Mouse (Mus musculus): ENCODE measurements around the gene Polk. TPM values are rescaled to one million over a fixed set of nuclear protein-coding genes. Genes with fewer than 3 reads are reported as not detected.

The Polk gene
- polyA plus RNA-seq, 1 experiment from 2014 or later, result 12.3 TPM

- Histone ChIP-seq H3K4me3 (no peak overlapping the region), H3K9ac (no peak overlapping the region), H3K4me1 (no peaks in the 10 kb centered on the region), H3K4me2 (replicated peaks) (no peak overlapping the region), H3K36me3 (0 out of 2 replicates have a peak, but pooled peaks cover 6% of the 10 kb centered on the region), H3K27ac (no peak overlapping the region), H3K27me3 (no peaks in the 10 kb centered on the region), H3K9me3 (no peaks in the 10 kb centered on the region)
- ATAC-seq (ENCODE audit: insufficient number of reproducible peaks, insufficient read depth, low FRiP score, low TSS enrichment), result no peak
- WGBS, result 82% methylated on average over 2 of the region's 2 CpGs
Observed at GRCm38 (mm10) chr13:96499891-96500290, 42.5 kb downstream of the Polk start.

GRCm38 (mm10) chr13:96496630-96497029, 45.7 kb downstream of the Polk start:
- no peak for ATAC-seq (ENCODE audit: insufficient number of reproducible peaks, insufficient read depth, low FRiP score, low TSS enrichment)
- Histone ChIP-seq H3K27me3 (no peaks in the 10 kb centered on the region), H3K9me3 (no peaks in the 10 kb centered on the region), H3K9ac (no peak overlapping the region), H3K4me3 (no peak overlapping the region), H3K4me2 (replicated peaks) (no peak overlapping the region), H3K36me3 (0 out of 2 replicates have a peak, but pooled peaks cover 6% of the 10 kb centered on the region), H3K27ac (no peak overlapping the region), H3K4me1 (no peaks in the 10 kb centered on the region)
- WGBS, result 87% methylated on average over 8 of the region's 8 CpGs

- Histone ChIP-seq H3K4me2 (replicated peaks) (no peak within 1 kb of the TSS), H3K9me3 (no peaks in the 10 kb centered on the region), H3K36me3 (peaks cover 17% of the 10 kb centered on the region), H3K27ac (no peak within 1 kb of the TSS), H3K9ac (no peak within 1 kb of the TSS), H3K4me3 (no peak within 1 kb of the TSS), H3K4me1 (no peaks in the 10 kb centered on the region), H3K27me3 (no peaks in the 10 kb centered on the region)
- ATAC-seq (ENCODE audit: insufficient number of reproducible peaks, insufficient read depth, low FRiP score, low TSS enrichment), result no peak
- 90% methylated on average over 3 of the region's 3 CpGs for WGBS
Observed at GRCm38 (mm10) chr13:96490433-96490832, 51.9 kb downstream of the Polk start, which contains the start of gene Gm17622. Gm17622 (plus strand) TSS chr13:96490733.

- H3K27ac ChIP-seq, result no peak overlapping the region
- ATAC-seq (ENCODE audit: insufficient number of reproducible peaks, insufficient read depth, low FRiP score, low TSS enrichment), result no peak
- peaks cover 31% of the 10 kb centered on the region for H3K36me3 ChIP-seq
- no peaks in the 10 kb centered on the region for H3K4me1 ChIP-seq
- H3K27me3 ChIP-seq, result no peaks in the 10 kb centered on the region
- 92% methylated on average over 6 of the region's 6 CpGs for WGBS
- H3K4me3 ChIP-seq, result no peak overlapping the region
- H3K9me3 ChIP-seq, result no peaks in the 10 kb centered on the region
- no peak overlapping the region for H3K4me2 ChIP-seq (replicated peaks)
- H3K9ac ChIP-seq, result no peak overlapping the region
Observed at GRCm38 (mm10) chr13:96487968-96488367, 54.4 kb downstream of the Polk start.

GRCm38 (mm10) chr13:96487230-96487629, 55.1 kb downstream of the Polk start:
- Histone ChIP-seq H3K9me3 (no peaks in the 10 kb centered on the region), H3K4me3 (no peak overlapping the region), H3K36me3 (peaks cover 31% of the 10 kb centered on the region), H3K4me2 (replicated peaks) (no peak overlapping the region), H3K4me1 (no peaks in the 10 kb centered on the region), H3K9ac (no peak overlapping the region), H3K27me3 (no peaks in the 10 kb centered on the region), H3K27ac (no peak overlapping the region)
- ATAC-seq (ENCODE audit: insufficient number of reproducible peaks, insufficient read depth, low FRiP score, low TSS enrichment), result no peak
- 91% methylated on average over 6 of the region's 6 CpGs for WGBS

- H3K9ac ChIP-seq, result no peak overlapping the region
- no peaks in the 10 kb centered on the region for H3K27me3 ChIP-seq
- H3K4me1 ChIP-seq, result no peaks in the 10 kb centered on the region
- no peak overlapping the region for H3K4me3 ChIP-seq
- no peak overlapping the region for H3K27ac ChIP-seq
- ATAC-seq (ENCODE audit: insufficient number of reproducible peaks, insufficient read depth, low FRiP score, low TSS enrichment), result no peak
- peaks cover 6% of the 10 kb centered on the region; the same call in 1 of the 2 replicates for H3K36me3 ChIP-seq
- WGBS, result 96% methylated on average over 1 of the region's 1 CpGs
- H3K4me2 ChIP-seq (replicated peaks), result no peak overlapping the region
- H3K9me3 ChIP-seq, result no peaks in the 10 kb centered on the region
Observed at GRCm38 (mm10) chr13:96478991-96479390, 63.4 kb downstream of the Polk start.

GRCm38 (mm10) chr13:96477226-96477625, 65.2 kb downstream of the Polk start:
- Histone ChIP-seq H3K9me3 (no peaks in the 10 kb centered on the region), H3K4me1 (no peaks in the 10 kb centered on the region), H3K4me2 (replicated peaks) (no peak overlapping the region), H3K27ac (no peak overlapping the region), H3K9ac (no peak overlapping the region), H3K27me3 (no peaks in the 10 kb centered on the region), H3K4me3 (no peak overlapping the region), H3K36me3 (no peaks in the 10 kb centered on the region)
- no peak for ATAC-seq (ENCODE audit: insufficient number of reproducible peaks, insufficient read depth, low FRiP score, low TSS enrichment)
- WGBS, result 89% methylated on average over 4 of the region's 4 CpGs

GRCm38 (mm10) chr13:96470957-96471356, 71.4 kb downstream of the Polk start, which contains the start of gene Ankdd1b:
Ankdd1b (minus strand) TSS chr13:96471198.
- peaks cover 3% of the 10 kb centered on the region; the same call in 1 of the 2 replicates for H3K27me3 ChIP-seq
- no peak for ATAC-seq (ENCODE audit: insufficient number of reproducible peaks, insufficient read depth, low FRiP score, low TSS enrichment)
- H3K4me1 ChIP-seq, result no peaks in the 10 kb centered on the region
- H3K36me3 ChIP-seq, result no peaks in the 10 kb centered on the region
- no peak within 1 kb of the TSS for H3K27ac ChIP-seq
- H3K9ac ChIP-seq, result no peak within 1 kb of the TSS
- no peaks in the 10 kb centered on the region for H3K9me3 ChIP-seq
- H3K4me2 ChIP-seq (replicated peaks), result no peak within 1 kb of the TSS
- WGBS, result 89% methylated on average over 14 of the region's 14 CpGs
- no peak within 1 kb of the TSS for H3K4me3 ChIP-seq

GRCm38 (mm10) chr13:96470556-96470955, 71.8 kb downstream of the Polk start:
- WGBS, result 85% methylated on average over 6 of the region's 6 CpGs
- peaks cover 3% of the 10 kb centered on the region; the same call in 1 of the 2 replicates for H3K27me3 ChIP-seq
- H3K4me1 ChIP-seq, result no peaks in the 10 kb centered on the region
- no peak overlapping the region for H3K27ac ChIP-seq
- H3K9ac ChIP-seq, result no peak overlapping the region
- no peak for ATAC-seq (ENCODE audit: insufficient number of reproducible peaks, insufficient read depth, low FRiP score, low TSS enrichment)
- no peaks in the 10 kb centered on the region for H3K9me3 ChIP-seq
- H3K4me3 ChIP-seq, result no peak overlapping the region
- H3K4me2 ChIP-seq (replicated peaks), result no peak overlapping the region
- H3K36me3 ChIP-seq, result no peaks in the 10 kb centered on the region

- H3K36me3 ChIP-seq, result no peaks in the 10 kb centered on the region
- H3K27me3 ChIP-seq, result peaks cover 3% of the 10 kb centered on the region; the same call in 1 of the 2 replicates
- no peak for ATAC-seq (ENCODE audit: insufficient number of reproducible peaks, insufficient read depth, low FRiP score, low TSS enrichment)
- H3K9me3 ChIP-seq, result no peaks in the 10 kb centered on the region
- WGBS, result 85% methylated on average over 5 of the region's 5 CpGs
- H3K27ac ChIP-seq, result no peak overlapping the region
- no peaks in the 10 kb centered on the region for H3K4me1 ChIP-seq
- no peak overlapping the region for H3K4me3 ChIP-seq
- H3K4me2 ChIP-seq (replicated peaks), result no peak overlapping the region
- H3K9ac ChIP-seq, result no peak overlapping the region
Observed at GRCm38 (mm10) chr13:96468678-96469077, 73.7 kb downstream of the Polk start.

GRCm38 (mm10) chr13:96465315-96465714, 77.1 kb downstream of the Polk start:
- 53% methylated on average over 5 of the region's 5 CpGs for WGBS
- H3K4me2 ChIP-seq (replicated peaks), result no peak overlapping the region
- ATAC-seq (ENCODE audit: insufficient number of reproducible peaks, insufficient read depth, low FRiP score, low TSS enrichment), result no peak

GRCm38 (mm10) chr13:96462644-96463043, 79.7 kb downstream of the Polk start:
- Histone ChIP-seq H3K4me2 (replicated peaks) (no peak overlapping the region), H3K27ac (no peak overlapping the region), H3K27me3 (no peaks in the 10 kb centered on the region), H3K4me3 (no peak overlapping the region), H3K4me1 (no peaks in the 10 kb centered on the region), H3K9me3 (no peaks in the 10 kb centered on the region), H3K36me3 (no peaks in the 10 kb centered on the region), H3K9ac (no peak overlapping the region)
- no peak for ATAC-seq (ENCODE audit: insufficient number of reproducible peaks, insufficient read depth, low FRiP score, low TSS enrichment)
- 55% methylated on average over 1 of the region's 1 CpGs for WGBS

More at GRCm38 (mm10) chr13:96465315-96465714, 77.1 kb downstream of the Polk start:
- Histone ChIP-seq H3K27me3 (no peaks in the 10 kb centered on the region), H3K27ac (no peak overlapping the region), H3K9me3 (no peaks in the 10 kb centered on the region), H3K9ac (no peak overlapping the region), H3K36me3 (no peaks in the 10 kb centered on the region), H3K4me3 (no peak overlapping the region), H3K4me1 (no peaks in the 10 kb centered on the region)
